Mouse (Mus musculus) erythroblast, embryonic 14.5 days (primary cell): Measurements from ENCODE around the gene 1700025C18Rik.

Experiments
- GATA1 ChIP-seq: IDR thresholded peaks from 2 replicates; pipeline ENCODE4 v1.6.1; 2012; ENCODE audit warnings: low read length, inconsistent platforms, mixed read lengths
- TAL1 ChIP-seq: IDR thresholded peaks from 3 replicates; pipeline ENCODE4 v1.6.1; 2012; ENCODE audit warnings: low read length, inconsistent platforms, mixed read lengths

DNA sequence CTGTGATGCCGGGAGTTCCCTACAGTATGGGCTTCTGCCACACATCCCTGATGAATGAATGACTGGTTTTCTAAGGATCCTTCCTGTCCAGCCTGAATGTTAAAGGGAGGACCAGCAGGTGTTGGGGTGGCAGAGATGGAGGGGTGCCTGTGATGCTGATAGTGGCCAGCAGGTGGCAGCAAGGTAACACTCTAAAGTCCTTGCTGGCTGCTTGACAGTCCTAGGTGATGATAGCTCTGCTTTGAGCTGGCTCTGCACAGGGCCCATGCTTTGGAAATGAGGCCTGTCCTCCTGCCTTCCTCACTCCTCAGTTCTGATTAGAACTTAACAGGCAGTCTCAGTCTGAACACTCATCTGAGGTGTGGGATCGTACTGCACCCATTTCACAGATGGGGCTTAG lies 15.6 kb downstream of the 1700025C18Rik start:
- no peak for TF ChIP-seq GATA1
- no peak for TF ChIP-seq TAL1
